Mouse (Mus musculus) c-Kit-positive CD71-positive TER-119-positive erythroid progenitor cells, embryonic 14.5 days (primary cell): ENCODE results near the gene Polr2a.

Source experiments
- DNase-seq: peaks from one replicate; pipeline ENCODE4 v3.0.0-alpha.2; 2013; ENCODE audit warnings: low spot score

Polr2a gene

GRCm38 (mm10) chr11:69784793-69785272, 26.4 kb upstream of the Polr2a start:
- DNase-seq: peak; percentile 75

- no peak for DNase-seq
These were observed 23.4 kb upstream of the Polr2a start for GRCm38 (mm10) chr11:69781828-69782227.

GRCm38 (mm10) chr11:69778985-69779384, 20.5 kb upstream of the Polr2a start:
- no peak for DNase-seq

- DNase-seq: no peak
These were observed 20.0 kb upstream of the Polr2a start for GRCm38 (mm10) chr11:69778258-69778982.

GRCm38 (mm10) chr11:69777504-69778257, 19.2 kb upstream of the Polr2a start:
- no peak for DNase-seq

- DNase-seq: no peak
These were observed 18.1 kb upstream of the Polr2a start for GRCm38 (mm10) chr11:69776488-69776887.

GRCm38 (mm10) chr11:69775716-69776115, 17.3 kb upstream of the Polr2a start:
- DNase-seq: no peak

GRCm38 (mm10) chr11:69774961-69775360, 16.5 kb upstream of the Polr2a start:
- no peak for DNase-seq

- DNase-seq: no peak
These were observed 9.1 kb upstream of the Polr2a start for GRCm38 (mm10) chr11:69767625-69767909.

- no peak for DNase-seq
These were observed 8.6 kb upstream of the Polr2a start for GRCm38 (mm10) chr11:69766872-69767624.

- DNase-seq: no peak
These were observed 7.7 kb upstream of the Polr2a start for GRCm38 (mm10) chr11:69766126-69766609.

- no peak for DNase-seq
These were observed 7.0 kb upstream of the Polr2a start, which contains the start of gene Zbtb4 for GRCm38 (mm10) chr11:69765221-69766125. Gene Zbtb4, plus strand, starts transcription at chr11:69765912.

- no peak for DNase-seq
These were observed 5.1 kb upstream of the Polr2a start for GRCm38 (mm10) chr11:69763551-69763950.

- no peak for DNase-seq
These were observed 3.4 kb upstream of the Polr2a start, which contains the start of gene Slc35g3 for GRCm38 (mm10) chr11:69761868-69762267. Gene Slc35g3, minus strand, starts transcription at chr11:69761968.

GRCm38 (mm10) chr11:69760901-69761200, 2.4 kb upstream of the Polr2a start:
- DNase-seq: no peak

GRCm38 (mm10) chr11:69760160-69760900, 1.9 kb upstream of the Polr2a start:
- no peak for DNase-seq

GRCm38 (mm10) chr11:69758971-69759721, 709 bp upstream of the Polr2a start:
- DNase-seq: peak; percentile 93

- DNase-seq: peak; percentile 92
These were observed 364 bp downstream of the Polr2a start for GRCm38 (mm10) chr11:69758090-69758456.

GRCm38 (mm10) chr11:69757303-69758089, 941 bp downstream of the Polr2a start:
- no peak for DNase-seq
